Mouse (Mus musculus) macrophage (primary cell): ENCODE measurements around the gene Olfr55. TPM values are rescaled to one million over a fixed set of nuclear protein-coding genes. Genes with fewer than 3 reads are reported as not detected.
"Not testable (repeated sequence)": the region's sequence is repeated elsewhere in the genome, so short reads cannot be mapped to it uniquely, and the experiment has no call there.

Experiments used
- H3K27ac ChIP-seq: fragments of 350-480 bp; formaldehyde crosslinking; 2 replicates; pipeline ENCODE4 v1.9.0; 2021
- H3K36me3 ChIP-seq: fragments of 350-480 bp; formaldehyde crosslinking; 2 replicates; pipeline ENCODE4 v1.9.0; 2021; ENCODE audit errors: inconsistent target
- H3K4me3 ChIP-seq: fragments of 350-480 bp; formaldehyde crosslinking; 2 replicates; pipeline ENCODE4 v1.9.0; 2021; ENCODE audit errors: inconsistent target
- H3K79me2 ChIP-seq: fragments of 350-480 bp; formaldehyde crosslinking; 2 replicates; pipeline ENCODE4 v1.9.0; 2021; ENCODE audit errors: inconsistent target
- WGBS: methylation state at CpG from one replicate; pipeline ENCODE4 v1.1.7; 2026; ENCODE audit warnings: inconsistent platforms; ENCODE audit not compliant: missing documents; 5-methylcytosine and 5-hydroxymethylcytosine counted together
- polyA plus RNA-seq: library from polyadenylated mRNA; stranded (reverse); fragments of 250-400 nt; gene quantifications from 3 replicates; pipeline ENCODE4 v1.2.4, GENCODE M21; 2018; ENCODE audit warnings: inconsistent platforms
- total RNA-seq, 78 experiments: library from RNA; depleted of rRNA; stranded (reverse); fragments of 250-400 nt; gene quantifications; 1 replicate in 9 of 78; 2 replicates in 24 of 78; 3 replicates in 43 of 78; 4 replicates in 2 of 78; pipeline ENCODE4 v1.2.4; 2018; ENCODE audit warnings: inconsistent platforms in 56 of 78

Gene Olfr55
- total RNA-seq (2018; cell fraction: chromatin; rRNA removed): not detected
- not detected for total RNA-seq (2018; cell fraction: cytosol; rRNA removed)
- not detected for total RNA-seq (2018; cell fraction: nucleus; rRNA removed)
- not detected in 3 replicates for polyA plus RNA-seq

DNA sequence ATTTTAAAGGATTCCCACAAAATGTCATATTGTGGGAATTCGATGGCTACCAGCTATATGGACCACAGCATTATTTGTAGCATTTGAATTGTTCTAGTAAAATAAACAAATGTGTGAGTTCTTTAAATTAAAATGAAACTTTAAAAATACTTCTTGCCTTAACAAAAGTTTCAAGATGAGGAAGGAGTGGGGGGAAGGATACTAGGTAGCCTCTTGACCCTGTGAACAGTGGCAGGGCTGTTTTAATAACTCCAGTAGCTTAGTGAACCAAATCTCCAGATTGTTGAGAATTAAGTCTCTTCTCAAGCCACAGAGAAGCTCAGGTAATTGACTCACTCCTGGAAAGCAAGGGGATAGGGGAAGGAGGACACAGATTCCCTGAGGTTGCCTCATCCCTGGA, at the start of gene Olfr55:
Gene Olfr55, plus strand, starts transcription at position 301 of the 400 bp plus-strand sequence.
- 100% methylated on average over 1 of the region's 1 CpGs for WGBS
- not testable (repeated sequence) for H3K36me3 ChIP-seq

DNA sequence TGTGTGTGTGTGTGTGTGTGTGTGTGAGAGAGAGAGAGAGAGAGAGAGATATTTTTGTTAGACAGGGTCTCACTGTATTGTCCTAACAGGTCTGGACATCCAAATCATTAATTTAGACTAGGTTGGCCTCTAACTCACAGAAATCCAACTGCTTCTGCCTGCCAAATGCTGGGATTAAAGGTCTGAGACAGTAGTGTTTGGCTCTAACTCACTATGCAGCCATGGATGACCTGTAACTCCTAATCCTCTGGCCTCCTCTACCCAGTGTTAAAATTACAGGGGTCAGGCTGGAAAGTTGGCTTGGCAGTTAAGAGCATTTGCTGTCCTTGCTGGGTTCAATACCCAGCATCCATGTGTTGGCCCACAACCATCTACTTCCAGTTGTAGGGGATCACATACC, 43.7 kb upstream of the Olfr55 start:
- Histone ChIP-seq H3K27ac (no peak overlapping the region), H3K36me3 (no peaks in the 10 kb centered on the region), H3K4me3 (no peak overlapping the region), H3K79me2 (no peaks in the 10 kb centered on the region)

More for the DNA sequence above, at the start of gene Olfr55:
- H3K79me2 ChIP-seq, H3K4me3 ChIP-seq, H3K27ac ChIP-seq: not testable (repeated sequence)

DNA sequence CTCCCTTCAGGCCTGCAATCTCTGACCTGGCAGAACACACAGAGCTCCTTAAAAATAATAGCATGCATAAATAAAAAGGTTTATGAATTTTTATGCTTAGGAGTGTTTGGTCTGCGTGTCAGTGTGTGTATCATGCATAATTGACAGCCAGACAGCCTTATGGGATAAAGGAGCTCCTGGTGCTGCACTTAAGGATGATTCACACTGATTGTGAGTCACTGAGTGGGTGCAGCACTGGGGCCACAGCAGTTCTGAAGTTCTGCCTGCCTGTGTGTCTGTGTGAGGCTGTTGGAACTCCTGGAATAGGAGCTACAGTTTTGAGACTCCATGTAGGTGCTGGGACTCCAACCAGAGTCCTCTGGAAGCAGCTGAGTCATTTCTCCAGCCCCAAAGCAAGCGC, 42.0 kb upstream of the Olfr55 start:
- Histone ChIP-seq H3K79me2 (no peaks in the 10 kb centered on the region), H3K36me3 (no peaks in the 10 kb centered on the region), H3K27ac (no peak overlapping the region), H3K4me3 (no peak overlapping the region)
- 44% methylated on average over 2 of the region's 2 CpGs for WGBS

DNA sequence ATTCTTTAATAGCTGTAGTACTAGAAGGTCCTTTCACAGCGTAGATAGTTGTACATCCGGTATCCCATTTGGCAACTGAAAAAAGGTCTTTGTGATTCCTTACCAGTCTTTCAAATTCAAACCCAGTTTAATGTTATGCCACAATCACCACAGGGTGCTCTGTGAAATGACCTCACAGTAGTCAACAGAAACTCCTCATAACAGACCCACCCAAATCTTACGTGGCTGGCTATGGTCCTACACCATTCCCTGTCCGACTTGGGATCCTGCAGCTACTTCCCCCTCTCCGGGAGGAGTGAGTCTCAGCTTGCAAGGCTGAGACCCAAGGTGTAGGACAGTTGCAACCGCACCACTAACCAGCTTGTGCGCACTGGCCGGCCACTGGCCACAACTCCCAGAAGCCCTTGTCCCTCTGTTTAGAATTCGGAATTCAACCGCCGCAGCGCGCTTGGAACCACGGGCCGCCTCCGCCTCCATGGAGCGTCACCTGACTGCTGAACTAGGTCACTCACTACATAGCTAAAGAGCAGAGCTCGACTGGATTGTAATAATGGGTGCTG, 28.9 kb upstream of the Olfr55 start, which contains the start of gene Morc2b:
Gene Morc2b, minus strand, starts transcription at position 423 of the 560 bp plus-strand sequence.
- H3K4me3 ChIP-seq: no peak within 1 kb of the TSS
- WGBS: 75% methylated on average over 18 of the region's 18 CpGs

DNA sequence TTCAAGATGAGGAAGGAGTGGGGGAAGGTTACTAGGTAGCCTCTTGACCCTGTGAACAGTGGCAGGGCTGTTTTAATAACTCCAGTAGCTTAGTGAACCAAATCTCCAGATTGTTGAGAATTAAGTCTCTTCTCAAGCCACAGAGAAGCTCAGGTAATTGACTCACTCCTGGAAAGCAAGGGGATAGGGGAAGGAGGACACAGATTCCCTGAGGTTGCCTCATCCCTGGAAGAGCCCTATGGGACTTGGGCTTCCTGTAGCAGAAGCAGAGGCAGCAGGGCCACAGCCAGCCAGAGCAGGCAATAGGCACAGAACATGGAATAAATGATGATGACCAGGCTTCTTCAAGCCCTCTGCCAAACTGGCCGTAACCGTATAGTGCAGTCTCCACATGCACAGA, 22.8 kb downstream of the Olfr55 start, which contains the start of gene Olfr239:
Gene Olfr239, plus strand, starts transcription at position 301 of the 400 bp plus-strand sequence.
- H3K27ac ChIP-seq, H3K4me3 ChIP-seq, H3K36me3 ChIP-seq, H3K79me2 ChIP-seq: not testable (repeated sequence)
- WGBS: no CpG with 5 or more reads among the region's 2 CpGs

More for the DNA sequence above, 28.9 kb upstream of the Olfr55 start, which contains the start of gene Morc2b:
- H3K36me3 ChIP-seq: no peaks in the 10 kb centered on the region
- no peak within 1 kb of the TSS for H3K27ac ChIP-seq
- no peaks in the 10 kb centered on the region for H3K79me2 ChIP-seq

DNA sequence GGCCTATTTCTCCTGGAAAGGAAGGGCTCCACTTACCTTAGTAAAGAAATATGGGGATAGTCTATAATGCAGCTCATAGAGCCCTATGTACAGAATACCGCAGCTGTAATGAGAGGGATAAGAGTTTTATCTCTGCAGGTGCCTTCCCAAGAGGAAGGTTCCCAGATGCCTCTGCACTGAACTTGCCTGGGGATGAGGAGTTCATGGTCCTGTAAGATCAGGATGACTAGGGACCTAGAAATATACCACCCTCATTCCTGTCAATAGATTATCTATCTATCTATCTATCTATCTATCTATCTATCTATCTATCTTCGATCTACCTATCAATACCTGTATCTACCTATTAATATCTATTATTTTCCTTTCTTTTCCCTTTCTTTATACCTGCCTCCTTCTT, 53.3 kb downstream of the Olfr55 start, which contains the start of gene Olfr1564:
Gene Olfr1564, minus strand, starts transcription at position 101 of the 400 bp plus-strand sequence.
- Histone ChIP-seq H3K79me2 (no peaks in the 10 kb centered on the region), H3K4me3 (no peak within 1 kb of the TSS), H3K27ac (no peak within 1 kb of the TSS), H3K36me3 (no peaks in the 10 kb centered on the region)
- 91% methylated on average over 2 of the region's 2 CpGs for WGBS

Other genes starting within 250 kb of the Olfr55 start
- 18.9 to 23.1 TPM (median 21.1 TPM) in 3 replicates for gene Cyp4f13, start 221.0 kb upstream of the Olfr55 start, polyA plus RNA-seq
- gene Zfp472, start 202.6 kb upstream of the Olfr55 start, polyA plus RNA-seq: 5.8 to 7.5 TPM (median 6.6 TPM) in 3 replicates
- gene Zfp952, start 175.3 kb upstream of the Olfr55 start, polyA plus RNA-seq: 6.6 to 9.1 TPM (median 7.2 TPM) in 3 replicates
- 1.9 to 3.2 TPM (median 3.1 TPM) in 3 replicates for gene Zfp763, start 135.0 kb upstream of the Olfr55 start, polyA plus RNA-seq
- gene 4921501E09Rik, start 100.4 kb upstream of the Olfr55 start, polyA plus RNA-seq: not detected in 3 replicates
- 3.5 to 4.6 TPM (median 4.3 TPM) in 3 replicates for gene Zfp563, start 79.1 kb upstream of the Olfr55 start, polyA plus RNA-seq
- gene Morc2b, start 28.8 kb upstream of the Olfr55 start, polyA plus RNA-seq: not detected in 3 replicates
- gene Olfr239, start 22.9 kb downstream of the Olfr55 start, polyA plus RNA-seq: not detected in 3 replicates
- gene Olfr1564, start 53.2 kb downstream of the Olfr55 start, polyA plus RNA-seq: not detected in 3 replicates
- gene Zfp955a, start 86.7 kb downstream of the Olfr55 start, polyA plus RNA-seq: 5.4 to 7.3 TPM (median 5.6 TPM) in 3 replicates
- gene Olfr63, start 96.2 kb downstream of the Olfr55 start, polyA plus RNA-seq: not detected in 3 replicates
- 2.9 to 3.9 TPM (median 3.5 TPM) in 3 replicates for gene Zfp955b, start 121.1 kb downstream of the Olfr55 start, polyA plus RNA-seq
- 3.4 to 5.2 TPM (median 5.1 TPM) in 3 replicates for gene Zfp81, start 190.4 kb downstream of the Olfr55 start, polyA plus RNA-seq
- 3.2 to 4.0 TPM (median 3.5 TPM) in 3 replicates for gene Zfp101, start 226.2 kb downstream of the Olfr55 start, polyA plus RNA-seq